Mouse (Mus musculus) adrenal gland, adult (tissue): ENCODE data around the gene Edn2.

Experiments
- DNase-seq, 2 experiments: peaks; one replicate each; pipeline ENCODE4 v3.0.0; 2022 to 2023; ENCODE audit warnings: low spot score in 1 of 2; ENCODE audit not compliant: inconsistent age in 2 of 2

Edn2 gene

DNA sequence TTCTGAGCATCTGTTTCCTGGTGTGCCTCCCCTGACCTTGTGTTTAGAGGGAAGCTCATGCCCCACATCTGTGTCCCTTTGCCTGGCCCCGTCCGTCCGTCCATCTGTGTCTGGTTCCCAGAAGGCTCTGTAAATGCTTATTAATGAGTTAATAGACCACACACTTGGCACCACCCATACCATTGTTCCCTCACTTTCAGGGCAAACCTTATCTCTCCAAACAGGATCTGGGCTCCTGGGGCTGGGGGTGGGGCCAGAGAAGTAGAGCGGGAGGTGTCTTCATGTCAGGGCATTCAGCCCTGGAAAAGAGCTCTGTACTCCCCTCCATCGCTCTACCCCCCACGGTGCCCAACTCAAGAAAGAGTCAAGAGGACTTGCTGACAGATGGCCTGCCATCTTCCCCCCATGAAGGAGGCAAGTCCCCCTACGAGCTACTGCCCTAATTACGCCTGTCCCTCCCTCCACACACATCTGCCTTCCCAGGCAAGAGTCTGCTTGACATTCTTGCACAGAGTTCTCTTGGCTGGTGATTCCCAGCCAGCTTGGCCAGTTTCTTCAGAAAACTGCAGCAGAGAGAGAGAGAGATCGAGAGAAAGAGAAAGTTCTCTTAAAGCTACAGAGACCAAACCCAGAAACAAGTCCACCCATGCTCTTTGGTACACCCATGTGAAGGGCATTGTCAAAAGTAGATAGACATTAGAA, 38.3 kb downstream of the Edn2 start:
- DNase-seq = no peak

DNA sequence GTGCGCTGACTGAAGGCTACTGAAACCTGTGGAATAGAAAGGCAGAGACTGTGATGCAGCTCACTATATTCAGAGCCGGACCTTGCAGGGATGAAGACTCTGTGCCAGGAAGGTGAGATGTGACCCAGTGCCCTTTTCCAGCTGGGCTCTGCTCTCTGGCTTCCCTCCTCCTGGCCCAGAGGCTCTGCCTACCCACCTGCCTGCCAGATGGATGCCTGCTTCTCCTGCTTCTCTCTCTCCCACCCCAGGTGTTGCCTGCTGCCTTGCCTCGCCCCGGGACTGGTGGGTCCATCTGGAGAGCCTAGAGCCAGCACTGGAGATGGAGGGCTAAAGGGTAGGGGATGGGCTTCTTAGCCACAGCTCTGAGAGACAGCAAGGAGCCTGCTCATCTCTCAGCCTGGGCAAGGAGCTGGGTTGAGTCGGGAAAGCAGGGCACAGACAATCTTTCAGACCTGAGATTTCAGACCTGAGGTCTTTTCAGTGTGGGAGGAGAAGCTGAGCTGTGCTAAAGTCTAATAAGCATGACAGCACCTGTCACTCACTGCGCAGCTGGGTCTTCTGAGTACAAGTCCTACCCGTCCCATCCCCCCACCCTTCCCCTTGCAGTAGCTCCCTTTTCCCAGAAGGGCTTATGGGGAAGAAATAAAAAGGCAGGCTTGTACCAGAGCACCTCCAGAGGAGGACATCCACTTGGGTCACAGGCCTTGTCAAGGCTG, 39.7 kb downstream of the Edn2 start:
- DNase-seq = no peak

DNA sequence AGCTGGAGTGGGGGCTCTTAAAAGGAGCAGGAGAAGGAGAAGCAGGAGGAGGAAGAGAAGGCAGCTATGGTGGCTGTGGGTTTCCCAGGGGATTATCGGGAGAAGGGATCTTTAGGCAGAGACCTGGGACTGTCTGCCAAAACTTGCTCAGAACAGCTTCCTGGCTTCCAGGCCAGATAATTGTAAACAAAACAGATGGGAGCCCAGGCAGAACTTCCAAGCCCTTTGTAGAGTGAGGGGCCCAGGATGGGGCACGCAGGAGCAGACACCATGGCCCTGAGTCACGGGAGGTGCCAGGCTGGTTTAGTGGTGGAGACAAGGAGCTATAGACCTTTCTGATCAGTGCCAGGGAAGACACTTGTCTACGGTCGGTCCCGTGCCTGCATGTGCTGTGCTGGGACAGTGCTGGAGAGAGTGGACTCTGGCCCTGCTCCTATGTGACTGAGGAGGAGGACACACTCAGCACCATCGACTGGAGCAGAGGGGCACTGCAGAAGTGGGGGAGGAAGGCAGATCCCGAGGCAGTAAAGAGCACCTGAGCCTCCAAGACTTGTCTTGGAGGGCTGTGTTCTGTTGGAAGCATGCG, 43.4 kb downstream of the Edn2 start:
- peak in 1 of 2 experiments; percentile 34 for DNase-seq

DNA sequence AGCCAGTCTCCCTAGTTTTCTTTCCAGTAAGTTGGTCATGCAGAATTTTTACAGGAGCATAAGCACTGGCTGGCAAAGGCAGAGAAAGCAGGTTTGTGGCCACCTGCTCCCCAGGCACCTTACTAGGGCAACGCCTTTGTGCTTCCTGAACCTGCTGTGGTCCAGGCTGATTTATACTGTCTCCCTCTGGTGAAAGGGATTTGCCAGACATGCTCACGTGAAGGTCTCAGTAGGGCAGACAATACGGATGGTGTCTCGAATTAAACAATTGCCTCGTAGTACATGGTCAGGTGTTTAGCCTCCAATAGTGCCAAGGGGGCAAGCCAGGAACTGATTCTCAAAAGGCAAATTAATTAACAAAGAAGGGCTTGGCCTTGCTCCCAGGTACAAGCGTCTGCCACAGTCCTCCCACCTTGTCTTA, 45.5 kb downstream of the Edn2 start:
- DNase-seq = no peak

DNA sequence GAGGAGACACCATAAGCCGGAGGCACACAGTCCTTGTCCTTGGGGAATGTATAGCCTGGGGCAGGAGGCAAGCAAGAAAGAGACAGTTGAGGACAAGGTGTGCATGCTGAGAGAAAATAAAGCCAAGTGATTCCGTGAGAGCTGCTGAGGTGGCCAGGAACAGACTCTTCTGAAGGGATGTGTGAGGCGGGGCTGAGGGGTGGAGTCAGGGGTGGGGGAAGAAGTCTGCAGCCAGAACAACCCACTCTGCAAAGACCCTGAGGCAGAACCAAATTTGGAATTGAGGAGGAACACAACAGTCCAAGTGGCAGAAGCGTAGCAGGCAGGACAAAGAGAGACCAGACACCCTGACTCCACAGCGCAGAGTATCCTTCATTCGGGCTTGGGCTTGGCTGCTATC, 51.1 kb downstream of the Edn2 start:
- DNase-seq = no peak

DNA sequence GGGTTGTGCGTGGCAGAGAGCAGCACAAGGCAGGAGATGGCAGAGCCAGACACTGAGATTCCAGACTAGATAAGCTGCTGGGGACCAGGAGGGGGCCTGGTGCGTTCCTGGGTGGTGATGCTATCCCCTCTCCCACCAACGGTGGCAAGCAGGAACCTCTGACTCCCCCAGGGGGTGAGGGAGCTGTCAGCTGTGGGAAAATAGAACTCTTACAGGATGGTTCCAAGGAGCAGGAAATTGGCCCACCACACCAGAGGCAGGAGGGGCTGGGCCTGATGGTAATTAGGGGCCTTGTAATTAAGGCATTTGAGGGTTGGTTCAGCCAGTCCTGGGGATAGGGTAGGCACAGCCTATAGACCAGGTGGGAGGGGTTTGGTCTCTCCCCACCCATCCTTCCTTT, 51.8 kb downstream of the Edn2 start:
- no peak for DNase-seq

DNA sequence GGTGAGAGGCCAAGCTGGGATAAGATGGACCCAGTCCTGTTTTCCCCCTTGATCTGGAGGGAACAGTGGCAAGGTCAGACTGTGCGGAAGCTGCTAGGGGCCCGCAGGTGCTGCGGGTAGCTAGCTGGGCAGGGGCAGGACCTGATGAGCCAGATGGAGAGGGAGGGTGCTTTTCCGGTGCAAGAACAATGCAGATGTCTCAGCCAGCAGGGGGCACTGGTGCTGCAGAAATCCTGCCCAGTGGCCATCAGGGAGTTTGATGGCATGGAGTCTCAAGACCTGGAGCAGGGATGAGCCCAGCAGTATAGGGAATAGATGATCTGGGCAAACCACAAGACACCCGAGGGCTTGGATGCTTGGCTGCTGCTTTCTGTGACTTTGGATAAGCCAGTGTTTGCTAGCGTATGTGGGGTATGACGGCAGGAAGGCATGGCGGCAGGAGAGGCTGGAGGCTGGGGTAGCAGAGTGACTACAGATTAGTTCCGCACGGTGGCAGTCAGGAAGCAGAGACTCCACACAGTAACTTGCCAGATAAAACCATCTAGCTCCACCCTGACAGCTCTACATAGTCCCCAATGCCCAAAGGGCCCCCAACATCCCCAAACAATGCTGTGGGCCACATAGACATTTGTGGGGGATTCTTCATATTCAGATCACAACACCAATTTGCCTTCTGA, 55.0 kb downstream of the Edn2 start:
- peak; percentile 53 to 86 for DNase-seq

DNA sequence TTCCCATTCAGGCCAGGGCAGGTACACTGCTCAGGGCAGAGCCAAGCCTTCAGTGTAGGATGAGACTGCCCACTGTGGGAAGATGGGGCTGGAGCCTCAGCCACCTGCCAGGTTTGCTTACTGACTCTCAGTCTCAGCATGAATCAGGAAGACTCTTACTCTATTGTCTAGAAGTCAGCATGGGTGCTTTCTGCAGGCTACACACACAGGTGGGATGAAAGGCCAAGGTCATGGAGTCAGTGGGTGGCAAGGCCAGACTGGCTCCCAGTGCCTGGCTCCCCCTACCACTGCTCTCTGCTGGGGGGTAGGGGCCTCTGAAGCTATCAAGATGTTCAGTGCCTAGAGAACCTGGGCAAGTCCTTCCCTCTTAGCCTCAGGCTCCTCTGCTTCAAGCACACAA, 55.9 kb downstream of the Edn2 start:
- no peak for DNase-seq
